Mouse (Mus musculus): ENCODE results near the gene Ehf. TPM values are rescaled to one million over a fixed set of nuclear protein-coding genes. Genes with fewer than 3 reads are reported as not detected.

The Ehf gene
- polyA plus RNA-seq, 1 experiment from 2014 or later, result 5.0 TPM

Other genes starting within 250 kb of the Ehf start
- gene Pdhx, start 229.8 kb downstream of the Ehf start, polyA plus RNA-seq (2015; fragmentation: Nextera tagmentation; extraction: Ambion mirVana), result 37.4 and 40.6 TPM in 2 replicates
- 77.3 and 79.1 TPM in 2 replicates for gene Apip, start 229.6 kb downstream of the Ehf start, polyA plus RNA-seq (2015; fragmentation: Nextera tagmentation; extraction: Ambion mirVana)
- 4.5 and 6.2 TPM in 2 replicates for gene Elf5, start 108.4 kb upstream of the Ehf start, polyA plus RNA-seq (2015; fragmentation: Nextera tagmentation; extraction: Ambion mirVana)
- 84.1 and 90.6 TPM in 2 replicates for gene Cat, start 181.9 kb upstream of the Ehf start, polyA plus RNA-seq (2015; fragmentation: Nextera tagmentation; extraction: Ambion mirVana)